Mouse (Mus musculus) left cerebral cortex, postnatal 10 days (tissue): ENCODE measurements at regions not wholly inside any gene's neighbourhood (a gene's known extent, or its start where the extent isn't known, plus 50 kb on each side); places are given as distances from the start of the nearest gene placed in this dataset.

Experiments
- DNase-seq, 2 experiments: peaks; one replicate each; pipeline ENCODE4 v3.0.0; 2021 to 2022; ENCODE audit warnings: low spot score in 2 of 2, mixed read lengths in 1 of 2; ENCODE audit errors: extremely low spot score in 1 of 2
- intact Hi-C: fragments of 180-260 bp; cut with DNase I; formaldehyde crosslinking; loops from one replicate; pipeline ENCODE4 v1.15.1; 2025

GRCm38 (mm10) chr9:112905955-112906354 is 670.2 kb upstream of the Arpp21 start:
- no peak for DNase-seq

GRCm38 (mm10) chr9:112864921-112865320 is 629.2 kb upstream of the Arpp21 start:
- DNase-seq, result peak in 1 of 2 experiments; percentile 38
- intact Hi-C loops, result no loop called here

More at GRCm38 (mm10) chr9:112905955-112906354, 670.2 kb upstream of the Arpp21 start:
- intact Hi-C loops, result no loop called here

GRCm38 (mm10) chr9:112861136-112861535 is 625.4 kb upstream of the Arpp21 start:
- intact Hi-C loops, result no loop called here

GRCm38 (mm10) chr9:112860307-112860893 is 624.7 kb upstream of the Arpp21 start:
- intact Hi-C loops, result no loop called here
- no peak for DNase-seq

More at GRCm38 (mm10) chr9:112861136-112861535, 625.4 kb upstream of the Arpp21 start:
- no peak for DNase-seq

- intact Hi-C loops, result no loop called here
- no peak for DNase-seq
These were observed 605.7 kb upstream of the Arpp21 start for GRCm38 (mm10) chr9:112841473-112841872.

GRCm38 (mm10) chr9:112839071-112839793 is 603.5 kb upstream of the Arpp21 start:
- intact Hi-C loops, result no loop called here
- no peak for DNase-seq

- intact Hi-C loops, result no loop called here
- no peak for DNase-seq
These were observed 601.8 kb upstream of the Arpp21 start for GRCm38 (mm10) chr9:112837563-112837962.

- intact Hi-C loops, result no loop called here
- no peak for DNase-seq
These were observed 598.9 kb upstream of the Arpp21 start for GRCm38 (mm10) chr9:112834441-112835245.

- no peak for DNase-seq
- intact Hi-C loops, result no loop called here
These were observed 595.4 kb upstream of the Arpp21 start for GRCm38 (mm10) chr9:112831102-112831501.

- intact Hi-C loops, result no loop called here
- DNase-seq, result no peak
These were observed 592.9 kb upstream of the Arpp21 start for GRCm38 (mm10) chr9:112828602-112829001.

- DNase-seq, result no peak
- intact Hi-C loops, result no loop called here
These were observed 590.9 kb upstream of the Arpp21 start for GRCm38 (mm10) chr9:112826592-112826991.

- DNase-seq, result no peak
- intact Hi-C loops, result no loop called here
These were observed 586.2 kb upstream of the Arpp21 start for GRCm38 (mm10) chr9:112821940-112822339.

GRCm38 (mm10) chr9:112811946-112812345 is 576.2 kb upstream of the Arpp21 start:
- intact Hi-C loops, result no loop called here
- DNase-seq, result no peak

- no peak for DNase-seq
- intact Hi-C loops, result no loop called here
These were observed 564.0 kb upstream of the Arpp21 start for GRCm38 (mm10) chr9:112799583-112800220.

GRCm38 (mm10) chr9:112793537-112793936 is 557.8 kb upstream of the Arpp21 start:
- intact Hi-C loops, result no loop called here
- no peak for DNase-seq

- intact Hi-C loops, result no loop called here
- DNase-seq, result no peak
These were observed 536.2 kb upstream of the Arpp21 start for GRCm38 (mm10) chr9:112771981-112772380.

- intact Hi-C loops, result loop anchor here (10.0 kb wide), 1 partner anchor 430 kb away; no protein-coding TSS in a partner anchor
- no peak for DNase-seq
These were observed 508.9 kb upstream of the Arpp21 start for GRCm38 (mm10) chr9:112744616-112745015.

GRCm38 (mm10) chr9:112743871-112744590 is 508.3 kb upstream of the Arpp21 start:
- intact Hi-C loops, result loop anchor here (10.0 kb wide), 1 partner anchor 431 kb away; no protein-coding TSS in a partner anchor
- DNase-seq, result no peak
